Mouse (Mus musculus): Measurements from ENCODE around the gene Tmem233. TPM values are rescaled to one million over a fixed set of nuclear protein-coding genes. Genes with fewer than 3 reads are reported as not detected.

Gene Tmem233
- polyA plus RNA-seq (2014; fragmentation: Illumina TruSeq; extraction: RNeasy Lipid Tissue Mini Kit (QIAGEN cat#74804); ENCODE audit: low read depth, low replicate concordance), result not detected

DNA sequence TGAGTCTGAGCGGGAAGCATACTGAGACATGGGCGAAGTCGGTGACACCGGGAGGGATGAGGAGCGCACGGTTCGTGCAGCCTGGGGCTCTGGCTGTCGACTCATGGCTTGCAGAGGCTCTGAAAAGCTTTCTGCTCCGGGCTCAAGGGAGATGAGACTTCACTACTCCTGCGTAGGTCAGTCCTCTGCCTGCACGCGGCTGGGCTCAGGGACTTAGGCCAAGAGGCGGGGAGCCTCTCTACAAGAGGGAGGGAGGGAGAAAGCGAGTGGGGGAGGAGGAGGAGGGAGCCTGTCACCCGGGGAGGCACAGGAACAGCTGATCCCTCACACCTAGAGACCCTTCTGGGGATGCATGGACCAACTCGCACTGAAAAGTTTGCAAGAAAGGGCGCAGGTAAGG, at the start of gene Tmem233:
Gene Tmem233 (minus strand): TSS at position 164 of the 400 bp plus-strand sequence.

DNA sequence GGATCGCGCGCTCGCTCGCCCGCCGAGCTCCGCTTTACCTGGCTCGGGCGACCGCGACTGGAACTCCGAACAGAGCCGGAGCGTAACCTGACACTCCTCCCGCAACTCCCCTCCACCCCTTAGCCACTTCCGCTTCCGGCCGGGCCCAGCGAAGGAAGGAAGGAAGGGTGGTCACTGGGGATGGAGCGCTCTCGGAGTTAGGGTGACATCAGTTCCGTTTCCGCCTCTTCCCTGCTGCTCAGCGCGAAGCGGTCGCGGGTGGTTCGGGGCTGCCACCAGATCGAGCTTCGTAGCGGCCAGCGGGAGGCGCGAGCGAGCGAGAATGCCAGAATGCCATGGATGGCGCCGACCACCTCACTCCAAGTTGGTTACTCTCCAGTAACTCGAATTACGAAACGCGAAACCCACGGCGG, 58.7 kb downstream of the Tmem233 start, which contains the start of gene Prkab1:
Gene Prkab1 (minus strand): TSS at position 182 of the 413 bp plus-strand sequence.

Other genes with a start within 250 kb of the Tmem233 start
- gene Cit, start 238.0 kb downstream of the Tmem233 start, polyA plus RNA-seq (2014; fragmentation: Illumina TruSeq; extraction: RNeasy Lipid Tissue Mini Kit (QIAGEN cat#74804); ENCODE audit: low read depth, low replicate concordance), result 2.7 TPM
- 37.5 TPM for gene Prkab1, start 58.7 kb downstream of the Tmem233 start, polyA plus RNA-seq (2014; fragmentation: Illumina TruSeq; extraction: RNeasy Lipid Tissue Mini Kit (QIAGEN cat#74804); ENCODE audit: low read depth, low replicate concordance)
- gene Ccdc60, start 205.7 kb upstream of the Tmem233 start, polyA plus RNA-seq (2014; fragmentation: Illumina TruSeq; extraction: RNeasy Lipid Tissue Mini Kit (QIAGEN cat#74804); ENCODE audit: low read depth, low replicate concordance), result 0.50 TPM

Data from sigmoid colon, adult 10 weeks (tissue).